Mouse (Mus musculus) urinary bladder, postnatal 4 days (tissue): ENCODE data around the gene Capzb.

Experiments used
- DNase-seq, 2 experiments: peaks; one replicate each; pipeline ENCODE4 v3.0.0; 2021 to 2022; ENCODE audit warnings: low spot score in 2 of 2

Capzb gene

DNA sequence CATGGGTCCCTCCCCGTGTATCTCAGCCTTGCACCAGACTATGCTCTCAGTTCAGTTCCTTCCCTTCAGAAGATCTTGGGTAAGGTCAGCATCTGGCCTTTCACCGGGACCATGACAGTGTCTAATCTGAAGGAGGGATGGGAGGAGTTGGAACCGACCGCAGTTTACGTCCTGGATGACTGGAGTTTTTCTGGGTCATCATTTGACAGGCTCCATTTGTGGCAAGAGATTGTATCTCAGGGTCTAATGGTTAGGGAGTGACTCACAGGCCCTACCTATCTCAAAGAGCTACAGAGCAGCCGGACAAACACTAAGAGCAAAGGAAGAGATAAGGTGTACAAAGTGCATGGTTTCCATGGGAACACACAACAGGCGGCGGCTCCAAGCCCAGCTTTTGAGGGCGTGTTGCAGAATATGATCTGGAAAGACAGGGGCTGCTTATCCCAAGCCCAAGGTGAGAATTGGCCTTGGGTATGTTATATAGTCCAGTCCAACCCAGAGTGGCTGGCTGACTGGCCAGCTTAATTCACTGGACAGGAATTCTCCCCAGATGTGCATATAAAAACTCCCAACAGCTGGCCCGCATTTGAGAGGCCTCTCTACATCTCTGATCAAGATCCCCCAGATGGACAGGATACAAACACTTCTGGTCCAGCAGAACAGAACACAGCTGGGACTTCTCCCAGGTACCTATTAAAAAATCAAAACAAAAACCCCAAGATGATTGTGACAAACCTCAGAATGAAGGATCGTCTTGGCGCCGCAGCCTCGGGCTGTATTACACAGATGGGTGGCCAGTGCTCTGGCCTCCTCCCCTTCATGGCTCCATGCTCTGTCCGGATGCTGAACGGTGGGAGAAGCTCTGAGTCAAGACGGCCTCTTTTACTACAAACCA, 12.7 kb upstream of the Capzb start:
- peak in 1 of 2 experiments; percentile 49 for DNase-seq

DNA sequence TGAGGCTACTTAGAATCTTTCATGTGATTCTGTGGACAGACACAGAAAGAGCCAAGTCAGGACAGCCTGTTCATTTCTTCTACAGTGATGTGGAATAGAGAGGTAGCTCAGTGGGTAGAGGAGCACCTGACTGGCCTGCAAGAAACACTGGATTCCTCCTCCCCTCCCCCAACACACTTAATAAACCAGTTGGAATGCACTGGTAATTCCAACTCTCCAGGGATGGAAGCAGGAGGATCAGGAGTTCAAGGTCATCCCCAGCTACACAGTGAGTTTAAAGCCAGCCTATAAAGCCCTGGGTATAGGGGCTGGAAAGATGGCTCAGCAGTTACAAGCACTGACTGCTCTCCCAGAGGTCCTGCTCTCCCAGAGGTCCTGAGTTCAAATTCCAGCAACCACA, 10.2 kb upstream of the Capzb start:
- DNase-seq, result no peak

DNA sequence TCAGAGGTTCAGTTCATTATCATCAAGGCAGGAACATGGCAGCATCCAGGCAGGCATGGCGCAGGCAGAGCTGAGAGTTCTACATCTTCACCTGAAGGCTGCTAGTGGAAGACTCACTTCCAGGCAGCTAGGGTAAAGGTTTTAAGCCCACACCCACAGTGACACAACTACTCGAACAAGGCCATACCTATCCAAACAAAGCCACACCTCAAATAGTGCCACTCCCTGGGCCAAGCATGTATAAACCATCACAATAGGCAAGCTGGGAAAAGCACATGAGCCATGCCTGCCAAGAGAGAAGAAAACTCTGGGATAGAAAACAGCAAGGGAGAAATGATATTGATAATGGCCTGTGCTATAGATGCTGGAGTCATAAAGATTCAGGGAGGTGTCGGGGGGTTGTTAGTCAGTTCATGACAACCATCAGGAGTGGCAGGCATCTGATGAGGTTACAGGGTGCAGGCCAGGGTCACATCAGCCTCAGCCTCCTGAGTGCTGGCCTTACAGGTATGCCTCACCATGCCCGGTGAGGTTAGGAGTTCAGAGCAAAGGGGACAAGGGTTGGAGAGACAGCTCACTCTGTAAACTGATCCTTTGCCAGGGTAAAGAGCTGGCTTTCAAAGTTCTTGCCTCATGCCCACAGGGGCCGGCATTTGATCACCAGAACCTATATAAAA, 6.8 kb upstream of the Capzb start:
- no peak for DNase-seq

DNA sequence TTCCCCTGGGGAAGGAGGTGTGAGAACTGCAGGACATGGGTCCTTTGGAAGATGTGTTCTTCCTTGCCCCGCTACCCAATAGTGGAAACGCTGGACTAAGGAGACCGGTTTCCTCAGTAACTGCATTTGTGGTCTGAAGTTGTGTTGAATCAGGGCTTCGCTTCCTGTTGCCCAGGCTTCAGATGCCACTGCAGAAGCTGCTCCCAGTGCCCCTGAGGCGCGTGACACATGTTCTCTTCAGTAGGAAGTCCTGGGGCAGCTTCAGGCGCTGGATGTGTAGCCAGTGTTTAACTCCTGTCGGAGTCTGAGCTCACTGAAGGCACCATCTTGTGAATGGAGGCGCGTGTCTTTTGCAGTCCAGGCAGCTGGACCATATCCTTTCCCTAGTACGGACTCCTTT, 4.8 kb upstream of the Capzb start:
- DNase-seq, result no peak

DNA sequence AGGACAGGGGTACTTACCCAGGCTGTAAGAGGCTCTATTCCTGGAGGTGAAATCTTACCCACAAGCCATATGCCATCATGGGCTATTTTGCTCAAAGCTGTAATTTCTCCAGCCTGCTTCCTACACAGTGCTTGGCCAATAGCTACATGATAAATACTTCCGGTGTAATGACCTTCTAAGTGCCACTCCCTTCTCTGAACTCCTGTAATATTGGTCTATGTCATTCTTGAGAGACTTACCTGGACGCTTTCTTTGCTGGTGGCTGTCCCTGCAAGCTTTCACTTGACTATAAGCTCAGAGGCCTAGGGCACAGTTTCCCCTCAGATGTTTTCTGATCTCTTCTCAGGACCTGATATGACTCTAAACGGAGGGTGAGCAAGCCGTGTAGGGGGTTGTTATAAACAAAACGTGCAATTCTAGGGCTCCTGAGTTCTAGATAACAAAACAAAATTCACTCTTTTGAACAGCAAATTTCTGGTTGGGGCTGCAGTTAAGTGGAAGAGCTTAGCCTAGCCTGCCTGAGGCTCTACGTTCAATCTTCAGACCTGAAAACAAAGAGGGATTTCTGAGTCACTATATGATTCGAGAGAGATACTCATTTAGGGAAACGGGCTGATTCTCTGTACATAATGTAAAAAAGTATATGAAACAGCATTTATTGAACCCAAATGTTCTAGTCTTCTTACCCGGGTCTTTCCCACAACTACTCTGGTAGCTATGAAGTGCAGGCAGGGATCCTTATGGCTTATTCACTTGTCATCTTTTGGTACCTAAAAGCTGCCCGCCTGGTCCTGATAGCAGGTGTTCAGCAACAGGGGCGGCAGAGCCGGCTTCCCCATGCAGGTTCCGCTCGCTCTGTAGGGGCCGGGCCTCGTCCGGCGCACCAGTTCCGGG, 847 bp upstream of the Capzb start:
- DNase-seq, result no peak

DNA sequence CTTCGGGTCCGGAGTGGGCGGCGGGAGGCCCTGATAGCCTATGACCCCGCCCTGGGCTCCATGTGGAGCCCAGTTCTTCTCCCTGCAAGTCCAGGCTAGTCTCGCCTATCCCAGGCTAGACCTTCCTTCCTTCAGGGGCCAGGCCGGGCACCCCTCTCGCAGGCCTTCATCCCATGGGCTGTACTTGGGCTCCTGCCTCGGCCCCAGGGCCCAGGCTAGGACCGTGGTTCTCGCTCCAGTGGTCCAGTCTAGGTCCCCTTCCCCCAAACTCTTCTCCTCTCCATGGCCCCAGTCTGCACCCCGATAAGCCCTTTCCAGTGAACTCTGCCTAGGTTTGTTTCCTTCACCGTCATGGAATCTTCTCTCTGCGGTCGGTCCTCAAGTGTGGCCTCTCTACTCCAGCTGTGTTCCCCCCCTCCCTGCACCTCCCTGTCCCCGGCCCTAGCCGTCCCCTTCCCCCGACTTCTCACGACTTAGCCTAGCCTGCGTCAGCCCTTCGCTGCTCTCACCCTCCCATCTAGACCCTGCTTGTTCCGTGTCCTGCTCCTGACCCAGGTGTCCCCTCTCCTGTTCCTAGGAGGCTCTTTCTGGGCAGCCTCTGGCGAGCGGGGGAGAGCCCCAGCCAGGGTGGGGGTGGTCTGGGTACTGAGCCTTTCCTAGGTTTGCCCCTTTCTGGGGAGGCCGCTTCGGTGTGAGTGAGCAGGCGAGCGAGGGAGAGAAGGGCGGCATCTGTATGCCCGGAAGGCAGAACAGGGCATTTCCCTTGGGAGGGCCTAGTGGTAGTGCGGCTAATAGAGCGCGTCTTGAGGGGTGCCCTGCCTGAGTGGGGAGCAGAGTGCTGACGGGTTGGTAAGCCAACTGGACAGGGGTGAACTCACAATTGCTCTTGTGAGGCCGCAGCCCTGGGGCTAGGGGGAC, 736 bp downstream of the Capzb start:
- DNase-seq, result no peak

DNA sequence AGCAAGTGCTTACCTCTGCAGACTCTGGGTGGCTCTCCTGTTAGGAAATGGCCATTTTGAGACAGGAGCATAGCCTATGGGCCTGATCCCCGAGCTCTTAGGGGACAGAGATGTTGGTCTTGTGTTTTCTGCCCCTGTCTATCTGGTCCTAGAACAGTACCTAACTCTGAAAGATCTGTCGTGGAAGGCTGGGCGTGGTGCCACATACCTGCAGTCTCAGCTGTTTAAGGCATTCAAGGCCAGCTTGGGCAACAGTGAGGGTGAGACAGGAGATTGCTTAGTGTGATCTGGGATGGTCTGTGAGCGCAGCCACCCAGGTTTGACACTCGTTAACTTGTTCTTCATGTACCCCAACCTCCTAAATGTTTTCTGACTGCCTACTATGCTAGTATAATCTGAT, 2.4 kb downstream of the Capzb start:
- no peak for DNase-seq

DNA sequence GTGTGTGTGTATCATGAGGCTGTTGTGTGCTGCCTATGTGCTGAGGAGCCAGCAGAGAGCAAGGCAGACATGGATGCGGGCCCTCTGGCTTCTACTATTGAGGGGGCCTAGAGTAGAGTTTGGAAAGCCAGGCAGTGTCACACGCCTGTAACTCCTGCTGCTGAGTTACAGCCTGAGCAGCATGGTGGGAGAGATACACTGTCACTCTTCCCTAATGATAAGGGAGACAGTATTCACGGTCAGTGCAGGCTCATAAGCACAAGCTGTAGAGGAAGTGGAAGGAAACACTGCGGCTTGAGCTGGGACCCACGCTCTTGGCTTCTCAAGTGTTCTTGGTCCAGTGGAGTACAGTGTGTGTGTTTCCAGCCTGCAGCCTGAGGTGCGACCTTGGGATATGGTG, 3.8 kb downstream of the Capzb start:
- no peak for DNase-seq

DNA sequence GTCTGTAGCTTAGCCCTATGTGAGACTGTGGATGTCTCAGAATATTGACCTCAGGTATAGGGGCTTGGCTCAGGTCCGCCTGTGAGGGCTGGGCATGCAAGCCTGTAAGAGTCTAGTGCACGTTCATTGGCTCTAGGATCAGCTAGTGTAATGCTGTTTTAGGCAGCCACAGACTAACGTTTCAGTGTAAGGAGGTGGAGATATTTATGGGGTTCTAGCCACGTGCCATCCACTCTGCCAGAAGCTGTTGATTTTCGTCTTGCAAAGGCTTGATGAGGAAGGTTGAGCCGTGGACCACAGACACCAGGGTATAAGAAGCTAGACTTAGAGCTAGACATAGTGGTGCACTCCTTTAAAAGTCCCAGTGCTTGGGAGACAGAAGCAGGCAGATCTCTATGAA, 4.2 kb downstream of the Capzb start:
- no peak for DNase-seq

DNA sequence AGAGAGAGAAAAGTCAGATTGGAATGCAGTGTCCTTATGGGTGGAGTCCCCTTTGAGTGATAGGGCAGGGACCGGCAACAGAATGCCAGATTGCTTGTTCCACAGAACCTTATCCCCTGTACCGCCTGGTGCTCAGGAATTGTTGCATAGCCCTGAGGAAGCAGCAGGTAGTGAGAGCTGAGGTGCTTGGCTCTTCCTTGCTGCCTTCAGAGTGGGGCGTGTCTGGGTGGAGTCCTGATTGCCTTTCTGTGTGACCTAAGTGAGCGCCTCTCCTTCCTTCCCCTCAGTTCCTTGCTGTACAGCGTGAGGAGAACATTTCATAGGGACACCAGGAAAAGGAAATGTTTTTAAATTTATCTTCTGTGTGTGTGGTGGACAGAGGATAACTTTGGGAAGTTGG, 4.8 kb downstream of the Capzb start:
- DNase-seq, result no peak

DNA sequence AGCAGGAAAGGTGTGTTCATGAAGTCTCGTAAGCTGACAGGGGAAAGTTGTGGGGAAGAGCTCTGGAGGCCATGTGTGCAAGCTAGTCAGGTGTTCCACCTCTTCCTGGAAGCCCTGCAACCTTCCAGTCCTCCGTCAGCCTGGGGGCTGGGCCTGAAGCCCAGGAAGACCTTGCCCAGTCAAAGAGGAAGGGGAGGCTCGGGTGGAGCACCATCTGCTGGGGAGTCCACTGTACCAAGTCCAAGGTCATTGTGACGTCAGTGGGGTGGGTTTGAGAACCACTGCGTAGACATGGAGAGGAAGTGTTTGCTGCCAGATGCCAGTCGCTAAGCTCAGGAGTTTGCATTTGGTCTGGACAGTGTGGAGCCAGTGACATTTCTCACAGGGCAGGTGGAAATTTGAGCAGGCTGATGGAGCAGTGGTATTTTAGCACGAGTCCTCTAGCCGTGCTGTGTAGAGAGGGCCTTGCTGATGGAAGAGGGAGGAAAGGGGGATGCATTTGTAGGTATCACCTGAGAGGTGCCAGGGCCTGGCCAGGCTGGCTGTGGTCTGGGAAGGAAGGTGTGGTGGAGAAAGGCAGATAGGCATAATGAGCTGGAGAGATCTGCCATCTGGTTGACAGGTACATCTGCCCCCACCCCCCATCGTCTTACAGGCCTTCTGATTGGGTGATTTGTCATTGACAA, 5.4 kb downstream of the Capzb start:
- no peak for DNase-seq

DNA sequence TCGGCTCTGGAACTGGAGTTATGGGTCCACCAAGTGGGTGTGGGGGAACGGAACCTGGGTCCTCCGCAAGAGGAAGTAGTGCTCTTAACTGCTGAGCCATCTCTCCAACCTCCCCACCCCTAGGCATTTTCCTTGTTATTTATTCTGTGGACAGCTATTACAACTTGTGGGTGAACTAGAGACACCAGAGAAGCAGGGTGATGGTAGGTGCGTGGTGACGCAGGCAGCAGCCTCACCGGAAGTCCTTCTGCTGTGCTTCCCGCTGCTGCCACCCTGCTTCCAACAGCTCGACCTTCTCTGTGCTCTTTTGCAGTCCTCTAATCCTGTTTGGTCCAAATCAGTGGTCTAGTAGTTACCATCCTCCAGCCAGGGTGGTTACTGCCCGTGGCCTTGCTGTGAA, 6.4 kb downstream of the Capzb start:
- no peak for DNase-seq

DNA sequence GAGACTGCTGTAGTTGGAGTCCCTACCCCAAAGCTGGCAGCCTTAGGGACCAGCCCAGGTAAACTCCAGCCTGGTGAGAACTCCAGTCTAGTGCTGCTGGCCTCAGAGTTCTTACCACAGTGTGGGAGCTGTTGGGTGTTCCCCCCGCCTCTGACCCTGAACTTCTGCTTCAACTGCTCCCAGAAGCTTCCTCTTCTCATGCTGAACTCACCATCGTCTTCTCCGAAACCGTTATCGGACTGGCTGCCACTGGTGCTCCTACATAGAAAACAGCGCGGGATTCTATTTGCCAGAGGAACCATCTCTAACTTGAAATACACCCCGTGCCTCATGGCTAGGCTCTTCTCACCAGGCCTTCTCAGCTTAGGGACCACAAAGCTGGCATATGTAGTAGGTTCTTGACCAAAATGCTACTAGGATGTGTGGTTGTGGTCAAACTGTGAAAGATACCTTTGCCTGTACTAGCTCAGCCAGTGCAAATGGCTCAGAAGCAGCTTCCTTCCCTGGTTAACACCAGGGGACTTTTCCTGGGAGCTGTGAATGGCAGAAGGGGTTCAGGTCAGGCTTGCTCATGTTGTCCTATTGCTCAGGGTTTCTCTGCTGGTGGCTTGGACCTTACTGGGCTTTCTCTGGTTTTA, 7.1 kb downstream of the Capzb start:
- DNase-seq, result no peak

DNA sequence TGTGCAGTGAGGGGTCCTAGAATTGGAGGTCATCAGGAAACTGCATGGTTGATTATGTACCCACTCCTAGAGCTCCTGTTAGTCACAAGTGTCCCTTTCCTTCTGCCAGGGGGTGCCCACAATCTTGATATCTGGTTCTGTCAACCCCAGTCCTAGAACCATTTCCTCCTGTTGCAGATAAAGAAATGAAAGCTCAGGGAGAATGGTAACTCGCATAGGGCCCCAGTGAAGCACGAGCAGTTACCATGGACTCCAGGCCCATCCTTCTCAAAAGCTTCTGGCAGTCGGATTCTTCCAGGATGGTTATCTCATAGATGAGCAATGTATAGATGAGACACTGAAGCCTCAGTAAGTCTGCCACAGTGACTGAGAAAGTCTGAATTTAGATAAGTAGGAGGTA, 8.2 kb downstream of the Capzb start:
- no peak for DNase-seq

DNA sequence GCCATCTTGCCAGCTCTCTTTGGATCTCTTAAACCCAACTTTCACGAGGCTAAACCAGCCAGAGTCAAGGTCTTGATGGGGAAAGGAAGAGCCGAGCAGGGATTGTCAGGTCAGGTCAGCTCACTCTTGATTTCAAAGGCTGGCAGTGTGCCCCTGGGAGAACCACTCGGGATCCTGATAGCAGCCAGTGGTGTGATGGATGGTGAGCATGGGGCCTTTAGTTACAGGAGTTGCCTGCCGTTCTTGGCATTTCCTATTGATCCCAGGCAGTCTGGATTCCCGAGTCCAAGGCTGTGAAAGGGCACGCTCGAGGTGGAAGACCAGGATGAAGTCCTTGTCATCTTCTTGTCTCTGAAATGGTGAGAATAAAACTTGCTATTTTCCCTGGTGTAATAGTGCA, 9.9 kb downstream of the Capzb start:
- no peak for DNase-seq

DNA sequence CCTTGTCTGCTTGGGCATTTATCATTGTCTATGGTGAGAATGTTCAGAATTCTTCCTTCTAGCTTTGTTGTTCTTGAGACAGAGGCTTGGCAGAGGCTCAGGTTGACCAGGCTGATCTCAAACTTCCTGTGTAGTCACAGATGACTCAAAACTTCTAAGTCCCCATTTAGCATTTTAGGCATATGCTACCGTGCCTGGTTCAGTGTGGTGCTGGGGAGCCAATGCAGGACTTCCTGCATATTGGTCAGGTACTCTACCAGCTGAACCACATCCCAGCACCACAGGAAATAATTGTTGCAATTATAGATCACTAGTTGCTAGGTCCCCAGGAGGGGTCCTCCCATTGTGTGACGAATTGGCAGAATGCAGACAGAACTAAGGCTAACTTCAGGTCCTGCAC, 10.7 kb downstream of the Capzb start:
- no peak for DNase-seq

DNA sequence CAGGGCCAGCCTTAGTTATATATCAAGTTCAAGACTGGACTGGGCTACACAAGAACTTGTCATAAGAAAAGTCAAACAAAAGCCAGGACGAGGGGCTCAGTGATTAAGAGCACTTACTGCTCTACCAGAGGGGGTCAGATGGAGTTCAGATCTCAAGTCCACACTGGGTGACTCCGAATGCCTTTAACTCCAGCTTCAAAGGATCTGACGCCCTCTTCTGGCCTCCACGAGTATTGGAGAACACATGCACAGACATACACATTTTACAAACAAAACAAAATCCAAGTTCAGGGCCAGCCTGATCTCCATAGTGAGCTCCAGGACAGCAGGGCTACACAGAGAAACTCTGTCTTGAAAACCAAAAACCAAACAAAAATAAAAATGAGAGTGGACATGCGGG, 13.1 kb downstream of the Capzb start:
- no peak for DNase-seq

DNA sequence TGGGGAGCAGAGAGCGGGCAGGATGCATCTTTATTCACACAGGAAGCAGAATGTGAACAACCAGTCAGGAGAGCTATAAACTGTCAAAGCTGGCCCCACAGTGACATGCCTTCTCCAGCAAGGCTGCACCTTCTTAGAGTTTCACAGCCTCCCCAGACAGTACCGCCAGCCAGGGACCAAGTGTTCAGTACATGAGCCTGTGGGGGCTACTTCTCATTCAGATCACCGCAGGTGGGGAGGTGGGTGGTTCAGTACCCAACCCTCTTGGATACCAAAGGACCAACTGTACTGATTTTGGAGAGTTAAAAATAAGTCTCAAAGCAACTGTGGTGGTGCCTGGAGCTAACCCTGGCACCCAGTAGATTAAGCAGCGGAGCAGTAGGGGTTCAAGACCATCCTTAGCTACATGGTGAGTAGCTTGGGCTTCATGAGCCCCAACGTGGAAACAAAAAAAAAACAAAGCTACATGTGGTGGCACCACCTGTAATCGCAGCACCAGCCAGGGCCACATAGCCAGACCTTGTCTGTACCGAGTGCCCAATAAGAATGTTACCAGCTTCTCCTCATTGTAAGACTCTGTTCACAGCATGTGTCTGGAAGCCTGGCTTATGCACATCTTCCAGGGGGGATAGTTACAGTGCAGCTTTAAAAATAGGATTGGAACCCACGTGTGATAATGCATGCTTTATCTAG, 13.8 kb downstream of the Capzb start:
- DNase-seq, result no peak
